ENCODE assay signal across 21 mouse cellular contexts in the genomic region with DNA sequence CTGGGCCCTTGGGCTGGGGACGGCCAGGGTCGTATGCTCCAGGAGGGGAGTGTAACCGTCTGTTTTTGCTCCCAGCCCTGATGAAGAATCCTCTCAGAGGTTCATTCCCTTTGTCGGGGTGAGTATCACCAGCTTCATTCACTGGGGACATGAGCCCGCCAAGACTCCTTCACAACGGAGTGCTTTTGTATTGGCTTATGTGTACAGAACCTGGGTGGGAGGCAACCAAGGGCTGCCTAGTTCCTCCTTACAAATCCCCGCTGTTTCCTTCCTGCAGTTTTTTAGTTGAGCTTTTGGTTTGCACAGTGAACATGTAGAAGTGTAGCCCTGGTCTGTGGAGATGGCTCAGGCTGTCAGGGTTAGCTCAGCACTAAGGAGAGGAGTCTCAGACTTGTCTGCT. TPM values are rescaled to one million over a fixed set of nuclear protein-coding genes. Genes with fewer than 3 reads are reported as not detected.
"Had no signal": no experiment of that assay in that cellular context is flagged by ENCODE, and none has a peak within 500 bp of the region (broad histone marks: within the 10 kb centered on the region; RNA-seq: fewer than 3 reads in every experiment).

No protein-coding gene starts in this region.

- ATAC-seq: forebrain, embryonic 13.5 days; forebrain, embryonic 14.5 days; forebrain, embryonic 15.5 days; forebrain, embryonic 16.5 days; forebrain, postnatal 0 days had no signal

- DNase-seq: cerebellum, adult 8-10 months; cerebellum, adult 9-10 months; cerebellum, adult 9-11 months; cerebellum, postnatal 10 days; cerebellum, postnatal 14 days; embryo, embryonic 11 days; forebrain, postnatal 0 days; gastrocnemius, adult 2 months; gastrocnemius, postnatal 10 days; gastrocnemius, postnatal 14 days; gastrocnemius, postnatal 25 days; gastrocnemius, postnatal 36 days; heart, adult 11 months; heart, adult 18-20 months; heart, adult 2 months had no signal

RNA-seq across cellular contexts. Expression of a gene that starts 6.3 kb away (rescaled TPM):
- total RNA-seq: gastrocnemius, adult 2 months; gastrocnemius, adult 8-10 months; gastrocnemius, postnatal 25 days; heart, adult 18-20 months; heart, adult 8-10 months had no signal
